Mouse (Mus musculus): ENCODE results near the gene Dkk3. TPM values are rescaled to one million over a fixed set of nuclear protein-coding genes. Genes with fewer than 3 reads are reported as not detected.

Dkk3 gene
- 26.4 and 27.5 TPM in 2 replicates for polyA plus RNA-seq (2015; fragmentation: Nextera tagmentation; extraction: Ambion mirVana)

GRCm38 (mm10) chr7:112158942-112159341, at the start of gene Dkk3:
Dkk3 (minus strand) TSS chr7:112159057.
- Histone ChIP-seq H3K36me3 (ENCODE audit: insufficient read depth, low read length) (no peaks in the 10 kb centered on the region), H3K9ac (replicated peaks; ENCODE audit: low read length) (peak within 1 kb of the TSS; percentile 68), H3K4me3 (ENCODE audit: low read length) (peak within 1 kb of the TSS; percentile 56), H3K9me3 (ENCODE audit: low read length) (no peaks in the 10 kb centered on the region), H3K4me2 (replicated peaks; ENCODE audit: low read depth, low read length) (peak within 1 kb of the TSS; percentile 73), H3K27me3 (ENCODE audit: insufficient read depth, low read length) (no peaks in the 10 kb centered on the region), H3K4me1 (ENCODE audit: insufficient read depth, low read length) (peaks cover 14% of the 10 kb centered on the region), H3K27ac (ENCODE audit: low read length) (peak within 1 kb of the TSS; percentile 52; the same call in 1 of the 2 replicates)
- ATAC-seq (ENCODE audit: low FRiP score, low TSS enrichment): peak; percentile 79
- 3% methylated on average over 21 of the region's 21 CpGs for WGBS

- ATAC-seq (ENCODE audit: low FRiP score, low TSS enrichment): no peak
- Histone ChIP-seq H3K4me1 (ENCODE audit: insufficient read depth, low read length) (peaks cover 15% of the 10 kb centered on the region), H3K27ac (ENCODE audit: low read length) (no peak overlapping the region), H3K9me3 (ENCODE audit: low read length) (no peaks in the 10 kb centered on the region), H3K4me3 (ENCODE audit: low read length) (no peak overlapping the region), H3K4me2 (replicated peaks; ENCODE audit: low read depth, low read length) (no peak overlapping the region), H3K27me3 (ENCODE audit: insufficient read depth, low read length) (no peaks in the 10 kb centered on the region), H3K36me3 (ENCODE audit: insufficient read depth, low read length) (no peaks in the 10 kb centered on the region), H3K9ac (replicated peaks; ENCODE audit: low read length) (no peak overlapping the region)
- WGBS: 88% methylated on average over 6 of the region's 6 CpGs
Measured at GRCm38 (mm10) chr7:112207717-112208116, 48.9 kb upstream of the Dkk3 start.

GRCm38 (mm10) chr7:112205513-112205912, 46.7 kb upstream of the Dkk3 start:
- no peak for ATAC-seq (ENCODE audit: low FRiP score, low TSS enrichment)
- no peaks in the 10 kb centered on the region for H3K9me3 ChIP-seq (ENCODE audit: low read length)
- H3K27ac ChIP-seq (ENCODE audit: low read length): no peak overlapping the region
- WGBS: 93% methylated on average over 6 of the region's 6 CpGs
- no peak overlapping the region for H3K4me2 ChIP-seq (replicated peaks; ENCODE audit: low read depth, low read length)
- H3K4me3 ChIP-seq (ENCODE audit: low read length): no peak overlapping the region
- no peaks in the 10 kb centered on the region for H3K36me3 ChIP-seq (ENCODE audit: insufficient read depth, low read length)
- no peak overlapping the region for H3K9ac ChIP-seq (replicated peaks; ENCODE audit: low read length)
- peaks cover 18% of the 10 kb centered on the region for H3K4me1 ChIP-seq (ENCODE audit: insufficient read depth, low read length)
- no peaks in the 10 kb centered on the region for H3K27me3 ChIP-seq (ENCODE audit: insufficient read depth, low read length)

GRCm38 (mm10) chr7:112204380-112204963, 45.6 kb upstream of the Dkk3 start:
- peaks cover 18% of the 10 kb centered on the region for H3K4me1 ChIP-seq (ENCODE audit: insufficient read depth, low read length)
- peak overlapping the region; percentile 32; the same call in 1 of the 2 replicates for H3K9ac ChIP-seq (replicated peaks; ENCODE audit: low read length)
- ATAC-seq (ENCODE audit: low FRiP score, low TSS enrichment): peak; percentile 43; the same call in 1 of the 2 replicates
- no peaks in the 10 kb centered on the region for H3K27me3 ChIP-seq (ENCODE audit: insufficient read depth, low read length)
- H3K4me2 ChIP-seq (replicated peaks; ENCODE audit: low read depth, low read length): no peak overlapping the region
- H3K9me3 ChIP-seq (ENCODE audit: low read length): no peaks in the 10 kb centered on the region
- H3K4me3 ChIP-seq (ENCODE audit: low read length): no peak overlapping the region
- H3K36me3 ChIP-seq (ENCODE audit: insufficient read depth, low read length): no peaks in the 10 kb centered on the region
- H3K27ac ChIP-seq (ENCODE audit: low read length): peak overlapping the region; percentile 70
- WGBS: 46% methylated on average over 6 of the region's 6 CpGs

GRCm38 (mm10) chr7:112203937-112204336, 45.1 kb upstream of the Dkk3 start:
- H3K27ac ChIP-seq (ENCODE audit: low read length): peak overlapping the region; percentile 70

GRCm38 (mm10) chr7:112202843-112203242, 44.0 kb upstream of the Dkk3 start:
- no peaks in the 10 kb centered on the region for H3K36me3 ChIP-seq (ENCODE audit: insufficient read depth, low read length)
- peak overlapping the region; percentile 28; the same call in 1 of the 2 replicates for H3K27ac ChIP-seq (ENCODE audit: low read length)
- H3K4me1 ChIP-seq (ENCODE audit: insufficient read depth, low read length): peaks cover 18% of the 10 kb centered on the region
- H3K27me3 ChIP-seq (ENCODE audit: insufficient read depth, low read length): no peaks in the 10 kb centered on the region
- no peak overlapping the region for H3K4me3 ChIP-seq (ENCODE audit: low read length)
- H3K9me3 ChIP-seq (ENCODE audit: low read length): no peaks in the 10 kb centered on the region
- 75% methylated on average over 5 of the region's 5 CpGs for WGBS
- no peak overlapping the region; the same call in 1 of the 2 replicates for H3K4me2 ChIP-seq (replicated peaks; ENCODE audit: low read depth, low read length)
- no peak for ATAC-seq (ENCODE audit: low FRiP score, low TSS enrichment)
- H3K9ac ChIP-seq (replicated peaks; ENCODE audit: low read length): no peak overlapping the region

More at GRCm38 (mm10) chr7:112203937-112204336, 45.1 kb upstream of the Dkk3 start:
- no peak overlapping the region for H3K9ac ChIP-seq (replicated peaks; ENCODE audit: low read length)
- H3K4me2 ChIP-seq (replicated peaks; ENCODE audit: low read depth, low read length): no peak overlapping the region
- H3K27me3 ChIP-seq (ENCODE audit: insufficient read depth, low read length): no peaks in the 10 kb centered on the region
- ATAC-seq (ENCODE audit: low FRiP score, low TSS enrichment): 0 out of 2 replicates have a peak, but pooled peaks have one; percentile 14
- H3K36me3 ChIP-seq (ENCODE audit: insufficient read depth, low read length): no peaks in the 10 kb centered on the region
- 49% methylated on average over 5 of the region's 5 CpGs for WGBS
- no peak overlapping the region for H3K4me3 ChIP-seq (ENCODE audit: low read length)
- H3K9me3 ChIP-seq (ENCODE audit: low read length): no peaks in the 10 kb centered on the region
- peaks cover 18% of the 10 kb centered on the region for H3K4me1 ChIP-seq (ENCODE audit: insufficient read depth, low read length)

- no peaks in the 10 kb centered on the region for H3K27me3 ChIP-seq (ENCODE audit: insufficient read depth, low read length)
- no peak overlapping the region; the same call in 1 of the 2 replicates for H3K4me2 ChIP-seq (replicated peaks; ENCODE audit: low read depth, low read length)
- peak; percentile 36; the same call in 1 of the 2 replicates for ATAC-seq (ENCODE audit: low FRiP score, low TSS enrichment)
- peak overlapping the region; percentile 28; the same call in 1 of the 2 replicates for H3K27ac ChIP-seq (ENCODE audit: low read length)
- H3K4me3 ChIP-seq (ENCODE audit: low read length): no peak overlapping the region
- H3K36me3 ChIP-seq (ENCODE audit: insufficient read depth, low read length): no peaks in the 10 kb centered on the region
- 30% methylated on average over 4 of the region's 4 CpGs for WGBS
- no peaks in the 10 kb centered on the region for H3K9me3 ChIP-seq (ENCODE audit: low read length)
- no peak overlapping the region for H3K9ac ChIP-seq (replicated peaks; ENCODE audit: low read length)
- H3K4me1 ChIP-seq (ENCODE audit: insufficient read depth, low read length): peaks cover 18% of the 10 kb centered on the region
Measured at GRCm38 (mm10) chr7:112202194-112202593, 43.3 kb upstream of the Dkk3 start.

- peaks cover 18% of the 10 kb centered on the region for H3K4me1 ChIP-seq (ENCODE audit: insufficient read depth, low read length)
- H3K36me3 ChIP-seq (ENCODE audit: insufficient read depth, low read length): no peaks in the 10 kb centered on the region
- no peak overlapping the region for H3K4me2 ChIP-seq (replicated peaks; ENCODE audit: low read depth, low read length)
- WGBS: 59% methylated on average over 4 of the region's 4 CpGs
- H3K9ac ChIP-seq (replicated peaks; ENCODE audit: low read length): no peak overlapping the region
- H3K27ac ChIP-seq (ENCODE audit: low read length): no peak overlapping the region
- ATAC-seq (ENCODE audit: low FRiP score, low TSS enrichment): no peak
- no peaks in the 10 kb centered on the region for H3K27me3 ChIP-seq (ENCODE audit: insufficient read depth, low read length)
- H3K4me3 ChIP-seq (ENCODE audit: low read length): no peak overlapping the region
- H3K9me3 ChIP-seq (ENCODE audit: low read length): no peaks in the 10 kb centered on the region
Measured at GRCm38 (mm10) chr7:112200761-112201160, 41.9 kb upstream of the Dkk3 start.

- no peak overlapping the region for H3K9ac ChIP-seq (replicated peaks; ENCODE audit: low read length)
- no peak for ATAC-seq (ENCODE audit: low FRiP score, low TSS enrichment)
- H3K4me2 ChIP-seq (replicated peaks; ENCODE audit: low read depth, low read length): no peak overlapping the region
- no peaks in the 10 kb centered on the region for H3K27me3 ChIP-seq (ENCODE audit: insufficient read depth, low read length)
- peaks cover 11% of the 10 kb centered on the region for H3K4me1 ChIP-seq (ENCODE audit: insufficient read depth, low read length)
- no peak overlapping the region for H3K4me3 ChIP-seq (ENCODE audit: low read length)
- 82% methylated on average over 3 of the region's 3 CpGs for WGBS
- H3K36me3 ChIP-seq (ENCODE audit: insufficient read depth, low read length): no peaks in the 10 kb centered on the region
- H3K27ac ChIP-seq (ENCODE audit: low read length): no peak overlapping the region
- no peaks in the 10 kb centered on the region for H3K9me3 ChIP-seq (ENCODE audit: low read length)
Measured at GRCm38 (mm10) chr7:112199343-112199742, 40.5 kb upstream of the Dkk3 start.

- Histone ChIP-seq H3K27me3 (ENCODE audit: insufficient read depth, low read length) (no peaks in the 10 kb centered on the region), H3K36me3 (ENCODE audit: insufficient read depth, low read length) (no peaks in the 10 kb centered on the region), H3K4me3 (ENCODE audit: low read length) (no peak overlapping the region), H3K9ac (replicated peaks; ENCODE audit: low read length) (no peak overlapping the region), H3K4me1 (ENCODE audit: insufficient read depth, low read length) (0 out of 2 replicates have a peak, but pooled peaks cover 2% of the 10 kb centered on the region), H3K27ac (ENCODE audit: low read length) (no peak overlapping the region), H3K9me3 (ENCODE audit: low read length) (no peaks in the 10 kb centered on the region), H3K4me2 (replicated peaks; ENCODE audit: low read depth, low read length) (no peak overlapping the region)
- WGBS: 77% methylated on average over 8 of the region's 8 CpGs
- ATAC-seq (ENCODE audit: low FRiP score, low TSS enrichment): no peak
Measured at GRCm38 (mm10) chr7:112197461-112197860, 38.6 kb upstream of the Dkk3 start.

Data from kidney, embryonic 16.5 days (tissue).